Mouse (Mus musculus) ES-E14 (cell line): Measurements from ENCODE around the gene Trim47. TPM values are rescaled to one million over a fixed set of nuclear protein-coding genes. Genes with fewer than 3 reads are reported as not detected.

Experiments
- DNase-seq: peaks from one replicate; pipeline ENCODE4 v3.0.0-alpha.2; 2013; ENCODE audit warnings: low read depth, low spot score
- H3K27ac ChIP-seq: 2 replicates; pipeline ENCODE4 v1.5.1; 2012; ENCODE audit warnings: low read depth, mild to moderate bottlenecking, low read length, moderate library complexity, mixed read lengths; ENCODE audit not compliant: poor library complexity, insufficient read depth, severe bottlenecking
- H3K36me3 ChIP-seq: 2 replicates; pipeline ENCODE4 v1.6.1; 2012; ENCODE audit warnings: mild to moderate bottlenecking, low read length, moderate library complexity, mixed read lengths; ENCODE audit not compliant: control insufficient read depth, poor library complexity, insufficient read depth, severe bottlenecking
- H3K4me1 ChIP-seq, 2 experiments: fragments of 150-350 bp in 1 of 2; sonication (generic) in 1 of 2; 2 replicates each; pipeline ENCODE4 v1.6.1; 2012; ENCODE audit warnings: low read length in 2 of 2, mild to moderate bottlenecking in 1 of 2, mixed read lengths in 1 of 2; ENCODE audit not compliant: control insufficient read depth in 2 of 2, insufficient read depth in 2 of 2, poor library complexity in 1 of 2
- H3K4me3 ChIP-seq, 2 experiments: fragments of 150-350 bp in 1 of 2; sonication (generic) in 1 of 2; 2 replicates each; pipeline ENCODE4 v1.5.1; 2012; ENCODE audit warnings: low read length in 2 of 2, low read depth in 1 of 2, mild to moderate bottlenecking in 1 of 2, mixed read lengths in 1 of 2; ENCODE audit not compliant: insufficient read depth in 1 of 2, poor library complexity in 1 of 2, severe bottlenecking in 1 of 2
- H3K9ac ChIP-seq: 2 replicates; pipeline ENCODE4 v1.6.1; 2012; ENCODE audit warnings: low read depth, mild to moderate bottlenecking, low read length, mixed read lengths; ENCODE audit not compliant: poor library complexity, insufficient read depth, severe bottlenecking
- H3K9me3 ChIP-seq: fragments of 150-350 bp; sonication (generic); 2 replicates; pipeline ENCODE4 v1.6.1; 2012; ENCODE audit warnings: low read depth, mild to moderate bottlenecking, low read length; ENCODE audit not compliant: control insufficient read depth, insufficient read depth
- CHD2 ChIP-seq: IDR thresholded peaks from 2 replicates; pipeline ENCODE4 v1.6.1; 2014; ENCODE audit warnings: mild to moderate bottlenecking, low read depth, low read length, inconsistent platforms
- HCFC1 ChIP-seq: IDR thresholded peaks from 2 replicates; pipeline ENCODE4 v1.6.1; 2012; ENCODE audit warnings: low read length, inconsistent platforms, borderline replicate concordance; ENCODE audit not compliant: insufficient read depth
- MAFK ChIP-seq: IDR thresholded peaks from 2 replicates; pipeline ENCODE4 v1.6.1; 2014; ENCODE audit warnings: mild to moderate bottlenecking, low read depth, low read length, inconsistent platforms; ENCODE audit not compliant: insufficient read depth
- ZC3H11A ChIP-seq: IDR thresholded peaks from 2 replicates; pipeline ENCODE4 v1.6.1; 2012; ENCODE audit warnings: low read depth, mild to moderate bottlenecking, inconsistent platforms, low read length, borderline replicate concordance
- ZNF384 ChIP-seq: IDR thresholded peaks from 2 replicates; pipeline ENCODE4 v1.6.1; 2012; ENCODE audit warnings: low read depth, low read length, inconsistent platforms
- in situ Hi-C, 2 experiments: fragments of 600-800 bp; cut with MboI; formaldehyde crosslinking; loops; one replicate each; pipeline ENCODE4 v1.15.1; 2025; ENCODE audit warnings: low sequenced_read_pairs in 2 of 2, inconsistent platforms in 1 of 2; ENCODE audit not compliant: unreplicated experiment in 2 of 2
- total RNA-seq: library from RNA; depleted of rRNA; stranded (reverse); fragments of 300-350 nt; gene quantifications from 2 replicates; pipeline ENCODE4 v1.2.3, GENCODE M21; 2012

The Trim47 gene
- total RNA-seq, 1 experiment: 3.3 TPM

DNA sequence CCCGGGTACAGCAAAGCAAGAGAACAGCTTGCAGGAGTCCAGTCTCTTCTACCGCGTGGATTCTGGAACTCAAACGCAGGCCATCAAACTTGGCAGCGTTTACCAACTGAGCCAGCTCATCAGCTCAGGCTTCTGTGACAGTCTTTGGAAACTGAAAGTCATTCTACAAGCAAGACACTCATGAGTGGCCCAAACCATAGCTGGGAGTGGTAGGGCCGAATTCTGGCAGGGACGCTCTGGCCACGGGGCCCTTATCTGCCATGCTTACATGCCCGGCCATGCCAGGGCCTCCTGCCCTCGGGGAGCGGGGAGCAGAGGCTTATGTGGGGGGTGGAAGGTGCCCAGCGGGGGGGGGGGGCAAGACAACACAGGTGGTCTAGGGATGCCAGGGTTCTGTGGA lies 23.4 kb downstream of the Trim47 start:
- no peak overlapping the region for H3K4me3 ChIP-seq
- no peak overlapping the region for H3K27ac ChIP-seq
- in situ Hi-C loops: no loop called here
- H3K9me3 ChIP-seq: no peaks in the 10 kb centered on the region
- no peak overlapping the region for H3K9ac ChIP-seq
- peaks cover 13 to 36% of the 10 kb centered on the region in 2 experiments for H3K4me1 ChIP-seq
- DNase-seq: no peak
- TF ChIP-seq ZNF384 (no peak), ZC3H11A (no peak), MAFK (no peak), CHD2 (no peak), HCFC1 (no peak)
- no peaks in the 10 kb centered on the region for H3K36me3 ChIP-seq

DNA sequence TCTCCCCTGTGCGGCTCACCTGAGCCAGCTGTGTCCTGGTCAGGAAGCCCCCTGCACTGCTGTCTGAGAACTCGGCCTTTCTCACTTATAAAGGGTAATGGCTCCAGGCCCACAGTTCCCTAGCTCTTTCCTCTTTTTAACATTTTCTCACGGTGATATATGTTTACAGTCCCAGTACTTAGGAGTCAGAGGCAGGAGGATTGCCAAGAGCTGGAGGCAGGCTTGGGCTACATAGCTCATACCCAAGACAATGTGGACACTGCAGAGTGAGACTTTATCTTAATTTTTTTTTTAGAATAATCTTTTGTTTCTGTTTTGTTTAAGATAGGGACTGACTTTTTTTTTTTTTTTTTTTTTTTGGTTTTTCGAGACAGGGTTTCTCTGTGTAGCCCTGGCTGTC lies 24.5 kb downstream of the Trim47 start:
- Histone ChIP-seq H3K9me3 (no peaks in the 10 kb centered on the region), H3K27ac (peak overlapping the region; percentile 1; the same call in 1 of the 2 replicates), H3K4me1 (peaks cover 10 to 26% of the 10 kb centered on the region in 2 experiments), H3K4me3 (no peak overlapping the region), H3K36me3 (no peaks in the 10 kb centered on the region), H3K9ac (no peak overlapping the region)
- DNase-seq: no peak
- no peak for TF ChIP-seq HCFC1
- TF ChIP-seq ZC3H11A: no peak
- no peak for TF ChIP-seq CHD2
- TF ChIP-seq MAFK: no peak
- no peak for TF ChIP-seq ZNF384
- in situ Hi-C loops: no loop called here

DNA sequence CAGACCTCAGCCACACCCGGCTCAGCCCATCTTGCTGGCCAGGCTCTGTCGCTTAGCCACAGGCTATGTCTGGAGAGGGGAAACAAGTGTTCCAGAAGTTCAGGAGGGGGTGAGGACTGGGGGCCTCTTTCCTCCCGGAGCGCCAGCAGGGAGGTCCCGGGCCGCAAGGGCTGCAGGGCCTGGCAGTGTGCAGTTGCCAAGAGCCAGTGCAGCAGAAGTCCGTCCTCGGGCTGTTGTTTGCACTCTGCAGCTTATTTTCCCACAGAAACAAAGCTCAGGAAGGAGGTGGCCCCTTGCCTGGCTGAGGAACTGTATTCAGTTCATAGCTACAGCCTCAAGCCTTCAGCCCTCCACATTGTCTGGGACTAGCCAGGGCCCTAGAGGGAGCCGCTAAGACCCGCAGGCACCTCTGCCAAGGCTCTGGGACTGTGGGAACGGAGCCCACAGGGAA lies 25.1 kb downstream of the Trim47 start:
- Histone ChIP-seq H3K4me3 (0 out of 4 replicates have a peak overlapping the region, but pooled peaks of 1 of the 2 experiments have one; percentile 7), H3K27ac (peak overlapping the region; percentile 19; the same call in 1 of the 2 replicates), H3K4me1 (peaks cover 10 to 21% of the 10 kb centered on the region in 2 experiments), H3K9ac (no peak overlapping the region), H3K9me3 (no peaks in the 10 kb centered on the region), H3K36me3 (no peaks in the 10 kb centered on the region)
- in situ Hi-C loops: no loop called here
- no peak for DNase-seq
- TF ChIP-seq ZNF384 (no peak), CHD2 (no peak), ZC3H11A (no peak), HCFC1 (no peak), MAFK (no peak)

GRCm38 (mm10) chr11:116100839-116101238 lies 26.2 kb downstream of the Trim47 start:
- no peak overlapping the region for H3K27ac ChIP-seq
- no peak overlapping the region for H3K9ac ChIP-seq

GRCm38 (mm10) chr11:116100385-116100784 lies 26.6 kb downstream of the Trim47 start:
- H3K4me1 ChIP-seq: peaks cover 10 to 13% of the 10 kb centered on the region in 2 experiments
- no peaks in the 10 kb centered on the region for H3K9me3 ChIP-seq
- TF ChIP-seq ZC3H11A: no peak
- TF ChIP-seq ZNF384: no peak
- no peak for TF ChIP-seq MAFK
- no peak for TF ChIP-seq HCFC1
- TF ChIP-seq CHD2: no peak
- no peak overlapping the region for H3K4me3 ChIP-seq
- in situ Hi-C loops: no loop called here
- H3K36me3 ChIP-seq: no peaks in the 10 kb centered on the region
- no peak overlapping the region for H3K9ac ChIP-seq
- no peak for DNase-seq
- no peak overlapping the region for H3K27ac ChIP-seq

More at GRCm38 (mm10) chr11:116100839-116101238, 26.2 kb downstream of the Trim47 start:
- Histone ChIP-seq H3K36me3 (no peaks in the 10 kb centered on the region), H3K4me3 (no peak overlapping the region), H3K4me1 (peaks cover 10 to 14% of the 10 kb centered on the region in 2 experiments), H3K9me3 (no peaks in the 10 kb centered on the region)
- DNase-seq: no peak
- in situ Hi-C loops: no loop called here
- TF ChIP-seq ZNF384: no peak
- no peak for TF ChIP-seq HCFC1
- TF ChIP-seq CHD2: no peak
